Mouse (Mus musculus) MEL (cell line): ENCODE measurements around the gene Apoa2. TPM values are rescaled to one million over a fixed set of nuclear protein-coding genes. Genes with fewer than 3 reads are reported as not detected.

Experiments used
- DNase-seq: peaks from one replicate; pipeline ENCODE4 v3.0.0; 2011; ENCODE audit warnings: low read depth, low spot score
- H3K27ac ChIP-seq: 2 replicates; pipeline ENCODE4 v1.5.1; 2012; ENCODE audit warnings: low read depth, mild to moderate bottlenecking, control low read depth, low read length, moderate library complexity; ENCODE audit not compliant: control insufficient read depth
- H3K27me3 ChIP-seq, 2 experiments: fragments of 150-350 bp in 1 of 2; sonication (generic) in 1 of 2; 2 replicates each; pipeline ENCODE4 v1.6.1; 2012; ENCODE audit warnings: low read length in 2 of 2, mild to moderate bottlenecking in 2 of 2, improper control_type of control experiment in 1 of 2, moderate library complexity in 1 of 2; ENCODE audit not compliant: insufficient read depth in 2 of 2, control insufficient read depth in 1 of 2
- H3K36me3 ChIP-seq, 2 experiments: 2 replicates each; pipeline ENCODE4 v1.6.1; 2012 to 2014; ENCODE audit warnings: low read length in 2 of 2, improper control_type of control experiment in 1 of 2, inconsistent platforms in 1 of 2, mild to moderate bottlenecking in 1 of 2; ENCODE audit not compliant: insufficient read depth in 2 of 2, control insufficient read depth in 1 of 2
- H3K4me1 ChIP-seq, 2 experiments: fragments of 150-350 bp in 1 of 2; sonication (generic) in 1 of 2; 2 replicates each; pipeline ENCODE4 v1.6.1; 2012; ENCODE audit warnings: low read length in 2 of 2, improper control_type of control experiment in 1 of 2, mild to moderate bottlenecking in 1 of 2; ENCODE audit not compliant: insufficient read depth in 2 of 2, control insufficient read depth in 1 of 2
- H3K4me3 ChIP-seq, 2 experiments: fragments of 150-350 bp in 1 of 2; sonication (generic) in 1 of 2; 2 replicates each; pipeline ENCODE4 v1.5.1; 2012; ENCODE audit warnings: low read depth in 2 of 2, low read length in 2 of 2, mild to moderate bottlenecking in 2 of 2, moderate library complexity in 2 of 2, control low read depth in 1 of 2, improper control_type of control experiment in 1 of 2; ENCODE audit not compliant: control insufficient read depth in 1 of 2, insufficient read depth in 1 of 2
- H3K79me2 ChIP-seq: 2 replicates; pipeline ENCODE4 v1.6.1; 2012; ENCODE audit warnings: mild to moderate bottlenecking, low read length, moderate library complexity; ENCODE audit not compliant: control insufficient read depth, poor library complexity, insufficient read depth
- H3K9ac ChIP-seq: 2 replicates; pipeline ENCODE4 v1.6.1; 2012; ENCODE audit warnings: low read depth, mild to moderate bottlenecking, control low read depth, low read length, moderate library complexity; ENCODE audit not compliant: control insufficient read depth, poor library complexity, severe bottlenecking
- H3K9me3 ChIP-seq: fragments of 150-350 bp; sonication (generic); replicated peaks from 2 replicates; pipeline ENCODE4 v1.6.1; 2012; ENCODE audit warnings: mild to moderate bottlenecking, low read length, improper control_type of control experiment, moderate library complexity; ENCODE audit not compliant: insufficient read depth
- BHLHE40 ChIP-seq: IDR thresholded peaks from 2 replicates; pipeline ENCODE4 v1.6.1; 2012; ENCODE audit warnings: low read depth, mild to moderate bottlenecking, inconsistent platforms, low read length, improper control_type of control experiment, borderline replicate concordance
- CHD1 ChIP-seq: IDR thresholded peaks from 2 replicates; pipeline ENCODE4 v1.6.1; 2012; ENCODE audit warnings: low read depth, mild to moderate bottlenecking, inconsistent platforms, low read length, improper control_type of control experiment
- EP300 ChIP-seq, 2 experiments: IDR thresholded peaks; 2 replicates each; pipeline ENCODE4 v1.6.1; 2011; ENCODE audit warnings: improper control_type of control experiment in 2 of 2, low read length in 2 of 2, low read depth in 1 of 2, mild to moderate bottlenecking in 1 of 2
- MAZ ChIP-seq: IDR thresholded peaks from 2 replicates; pipeline ENCODE4 v1.6.1; 2012; ENCODE audit warnings: low read depth, mild to moderate bottlenecking, inconsistent platforms, low read length, improper control_type of control experiment
- MEF2A ChIP-seq: IDR thresholded peaks from 2 replicates; pipeline ENCODE4 v1.6.1; 2014; ENCODE audit warnings: low read depth, mild to moderate bottlenecking, inconsistent platforms, low read length, improper control_type of control experiment; ENCODE audit not compliant: poor library complexity, insufficient replicate concordance, severe bottlenecking; ENCODE audit errors: extremely low read depth
- MXI1 ChIP-seq: IDR thresholded peaks from 2 replicates; pipeline ENCODE4 v1.6.1; 2011; ENCODE audit warnings: mild to moderate bottlenecking, low read depth, low read length, improper control_type of control experiment
- MYB ChIP-seq: IDR thresholded peaks from 2 replicates; pipeline ENCODE4 v1.6.1; 2011; ENCODE audit warnings: mild to moderate bottlenecking, low read depth, low read length, improper control_type of control experiment
- NELFE ChIP-seq: IDR thresholded peaks from 2 replicates; pipeline ENCODE4 v1.6.1; 2011; ENCODE audit warnings: low read depth, low read length, improper control_type of control experiment
- NRF1 ChIP-seq: IDR thresholded peaks from 2 replicates; pipeline ENCODE4 v1.6.1; 2014; ENCODE audit warnings: low read depth, mild to moderate bottlenecking, inconsistent platforms, low read length, improper control_type of control experiment, moderate library complexity; ENCODE audit not compliant: poor library complexity, insufficient read depth, severe bottlenecking
- POLR2AphosphoS2 ChIP-seq: IDR thresholded peaks from 2 replicates; pipeline ENCODE4 v1.6.1; 2011; ENCODE audit warnings: low read length, improper control_type of control experiment
- RAD21 ChIP-seq: IDR thresholded peaks from 2 replicates; pipeline ENCODE4 v1.6.1; 2011; ENCODE audit warnings: mild to moderate bottlenecking, low read depth, low read length, improper control_type of control experiment
- SMC3 ChIP-seq: IDR thresholded peaks from 2 replicates; pipeline ENCODE4 v1.6.1; 2011; ENCODE audit warnings: low read depth, low read length, improper control_type of control experiment
- TBP ChIP-seq: IDR thresholded peaks from 2 replicates; pipeline ENCODE4 v1.8.0; 2011; ENCODE audit warnings: low read depth, low read length, improper control_type of control experiment
- ZKSCAN1 ChIP-seq: IDR thresholded peaks from 2 replicates; pipeline ENCODE4 v1.6.1; 2012; ENCODE audit warnings: low read depth, mild to moderate bottlenecking, inconsistent platforms, low read length, improper control_type of control experiment, moderate library complexity
- ZNF384 ChIP-seq: IDR thresholded peaks from 2 replicates; pipeline ENCODE4 v1.6.1; 2012; ENCODE audit warnings: low read depth, mild to moderate bottlenecking, inconsistent platforms, low read length, improper control_type of control experiment
- polyA plus RNA-seq, 2 experiments: library from polyadenylated mRNA; stranded (reverse) in 1 of 2; unstranded in 1 of 2; fragments of >175 nt in 1 of 2; fragments of >200 nt in 1 of 2; gene quantifications; 2 replicates each; pipeline versions ENCODE4 v1.2.1 to v1.2.4; 2012; ENCODE audit warnings: low replicate concordance in 2 of 2, low read depth in 1 of 2; ENCODE audit not compliant: insufficient read length in 2 of 2, insufficient read depth in 1 of 2, missing spikeins in 1 of 2
- total RNA-seq: library from RNA; depleted of rRNA; stranded (reverse); fragments of 300-350 nt; gene quantifications from 2 replicates; pipeline ENCODE4 v1.2.3, GENCODE M21; 2012

Apoa2 gene
- total and polyA plus RNA-seq, 3 experiments, result 0.15 TPM; not detected in 2

GRCm38 (mm10) chr1:171249913-171250600, 25.2 kb downstream of the Apoa2 start, which contains the start of gene Adamts4:
Adamts4 (plus strand) TSS chr1:171250421.
- H3K9me3 ChIP-seq, result no peaks in the 10 kb centered on the region
- H3K9ac ChIP-seq, result no peak within 1 kb of the TSS
- no peak for TF ChIP-seq RAD21
- TF ChIP-seq TBP, result no peak
- no peak for TF ChIP-seq NRF1
- TF ChIP-seq EP300 (IDR thresholded peaks at IDR 0.05; ENCODE audit: low read depth in 1 of 2, low read length in 2 of 2), result no peak
- TF ChIP-seq ZKSCAN1, result no peak
- no peak for TF ChIP-seq NELFE
- no peak for TF ChIP-seq CHD1
- TF ChIP-seq ZNF384, result no peak
- no peak for TF ChIP-seq MEF2A
- no peak for TF ChIP-seq MYB
- TF ChIP-seq, all 39 proteins: peak for 0
- Histone ChIP-seq H3K27me3 (peaks cover 0 to 3% of the 10 kb centered on the region in 2 experiments; a peak in 1 of 4 replicates), H3K4me3 (no peak within 1 kb of the TSS), H3K79me2 (peaks cover 11% of the 10 kb centered on the region), H3K27ac (no peak within 1 kb of the TSS), H3K36me3 (peaks cover 0 to 9% of the 10 kb centered on the region in 2 experiments; a peak in 2 of 4 replicates), H3K4me1 (peaks cover 2 to 20% of the 10 kb centered on the region in 2 experiments; a peak in 3 of 4 replicates)
- DNase-seq, result no peak

- Histone ChIP-seq H3K27me3 (peaks cover 0 to 3% of the 10 kb centered on the region in 2 experiments; a peak in 1 of 4 replicates), H3K9me3 (no peaks in the 10 kb centered on the region), H3K4me1 (peaks cover 2 to 15% of the 10 kb centered on the region in 2 experiments; a peak in 3 of 4 replicates), H3K79me2 (peaks cover 9% of the 10 kb centered on the region), H3K36me3 (peaks cover 0 to 4% of the 10 kb centered on the region in 2 experiments; a peak in 2 of 4 replicates), H3K27ac (no peak within 1 kb of the TSS), H3K9ac (no peak within 1 kb of the TSS), H3K4me3 (no peak within 1 kb of the TSS)
- TF ChIP-seq MXI1 (no peak), MAZ (no peak), BHLHE40 (no peak), MYB (no peak), POLR2AphosphoS2 (no peak), ZNF384 (no peak), SMC3 (no peak), EP300 (IDR thresholded peaks at IDR 0.05; ENCODE audit: low read depth in 1 of 2, low read length in 2 of 2) (no peak), NRF1 (no peak)
- DNase-seq, result no peak
Measured at GRCm38 (mm10) chr1:171250680-171251593, 26.1 kb downstream of the Apoa2 start, which contains the start of gene Ndufs2. Ndufs2 (minus strand) TSS chr1:171251388.
